Mouse (Mus musculus): ENCODE data around the gene Aar2. TPM values are rescaled to one million over a fixed set of nuclear protein-coding genes. Genes with fewer than 3 reads are reported as not detected.
A peak's percentile ranks its signal among the peaks of the same experiment; 100 is the strongest.

Gene Aar2
- total RNA-seq, 1 experiment from 2014 or later: 10.6 TPM

DNA sequence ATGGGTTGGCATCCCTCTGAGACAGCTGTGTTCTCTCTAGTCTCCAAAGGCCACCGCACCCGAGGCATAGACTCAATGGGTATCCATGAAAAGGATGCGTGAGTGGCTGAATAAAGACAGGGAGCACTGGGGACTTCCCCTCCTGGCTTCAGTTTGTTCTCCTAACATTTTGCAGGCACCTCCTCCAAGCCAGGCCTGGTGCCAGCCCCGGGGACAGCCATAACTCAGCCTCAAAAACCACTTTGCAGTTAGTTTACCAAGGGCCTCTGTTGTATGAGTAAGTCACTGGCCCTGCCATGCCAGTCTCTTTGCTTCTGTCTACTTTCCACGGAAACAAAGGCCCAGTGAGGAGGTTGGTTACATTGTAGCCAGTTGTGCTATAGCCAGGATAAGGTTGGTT is 58.6 kb downstream of the Aar2 start:
- ATAC-seq (replicated peaks in 1 of 2; ENCODE audit: insufficient read depth in 1 of 2, low FRiP score in 2 of 2, low TSS enrichment in 1 of 2, low read depth in 1 of 2, poor library complexity in 2 of 2, severe bottlenecking in 2 of 2): no peak

DNA sequence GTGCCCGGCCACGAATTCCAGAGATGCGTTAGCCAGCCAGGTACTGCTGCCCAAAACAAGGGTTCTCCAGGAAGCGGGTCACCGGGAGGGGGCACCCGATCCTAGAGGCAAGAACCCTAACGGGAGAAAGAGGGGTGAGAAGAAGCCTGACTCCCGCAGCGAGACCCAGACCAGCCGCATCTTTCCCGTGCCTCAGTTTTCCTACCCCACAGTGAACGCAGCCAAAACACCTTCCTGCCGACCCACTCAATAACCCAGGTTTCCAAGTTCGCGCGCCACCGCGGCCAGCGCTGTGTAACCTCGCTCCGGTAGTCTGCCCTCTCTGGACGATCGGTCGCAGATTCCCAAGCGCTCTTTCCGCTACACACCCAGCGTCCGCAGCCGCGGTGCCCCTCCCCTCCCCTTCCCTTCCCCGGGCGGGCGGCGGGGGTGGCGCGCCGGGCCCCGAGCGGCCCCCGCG is 65.7 kb downstream of the Aar2 start:
- no peak for ATAC-seq (replicated peaks in 1 of 2; ENCODE audit: insufficient read depth in 1 of 2, low FRiP score in 2 of 2, low TSS enrichment in 1 of 2, low read depth in 1 of 2, poor library complexity in 2 of 2, severe bottlenecking in 2 of 2)

GRCm38 (mm10) chr2:156613541-156614257 is 66.3 kb downstream of the Aar2 start, which contains the start of gene Dlgap4:
Gene Dlgap4, plus strand, starts transcription at chr2:156613705.
- peak in 1 of 2 experiments; percentile 8; a peak in 1 of 4 replicates for ATAC-seq (replicated peaks in 1 of 2; ENCODE audit: insufficient read depth in 1 of 2, low FRiP score in 2 of 2, low TSS enrichment in 1 of 2, low read depth in 1 of 2, poor library complexity in 2 of 2, severe bottlenecking in 2 of 2)

DNA sequence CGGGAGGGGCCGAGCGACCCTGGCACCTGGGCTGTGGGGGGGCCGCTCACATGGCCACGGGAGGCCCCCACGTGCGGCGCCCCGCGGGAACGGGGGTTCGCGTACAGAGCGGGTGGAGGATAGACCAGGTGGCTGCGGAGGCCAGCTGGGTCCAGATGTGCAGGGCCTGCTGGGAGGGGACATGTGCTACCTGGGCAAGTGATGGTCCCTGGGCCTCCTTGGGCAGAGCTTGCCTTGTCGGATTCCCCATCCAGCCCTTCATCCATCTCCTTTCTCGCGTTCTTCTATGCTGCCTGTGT is 66.8 kb downstream of the Aar2 start:
- no peak for ATAC-seq (replicated peaks in 1 of 2; ENCODE audit: insufficient read depth in 1 of 2, low FRiP score in 2 of 2, low TSS enrichment in 1 of 2, low read depth in 1 of 2, poor library complexity in 2 of 2, severe bottlenecking in 2 of 2)

DNA sequence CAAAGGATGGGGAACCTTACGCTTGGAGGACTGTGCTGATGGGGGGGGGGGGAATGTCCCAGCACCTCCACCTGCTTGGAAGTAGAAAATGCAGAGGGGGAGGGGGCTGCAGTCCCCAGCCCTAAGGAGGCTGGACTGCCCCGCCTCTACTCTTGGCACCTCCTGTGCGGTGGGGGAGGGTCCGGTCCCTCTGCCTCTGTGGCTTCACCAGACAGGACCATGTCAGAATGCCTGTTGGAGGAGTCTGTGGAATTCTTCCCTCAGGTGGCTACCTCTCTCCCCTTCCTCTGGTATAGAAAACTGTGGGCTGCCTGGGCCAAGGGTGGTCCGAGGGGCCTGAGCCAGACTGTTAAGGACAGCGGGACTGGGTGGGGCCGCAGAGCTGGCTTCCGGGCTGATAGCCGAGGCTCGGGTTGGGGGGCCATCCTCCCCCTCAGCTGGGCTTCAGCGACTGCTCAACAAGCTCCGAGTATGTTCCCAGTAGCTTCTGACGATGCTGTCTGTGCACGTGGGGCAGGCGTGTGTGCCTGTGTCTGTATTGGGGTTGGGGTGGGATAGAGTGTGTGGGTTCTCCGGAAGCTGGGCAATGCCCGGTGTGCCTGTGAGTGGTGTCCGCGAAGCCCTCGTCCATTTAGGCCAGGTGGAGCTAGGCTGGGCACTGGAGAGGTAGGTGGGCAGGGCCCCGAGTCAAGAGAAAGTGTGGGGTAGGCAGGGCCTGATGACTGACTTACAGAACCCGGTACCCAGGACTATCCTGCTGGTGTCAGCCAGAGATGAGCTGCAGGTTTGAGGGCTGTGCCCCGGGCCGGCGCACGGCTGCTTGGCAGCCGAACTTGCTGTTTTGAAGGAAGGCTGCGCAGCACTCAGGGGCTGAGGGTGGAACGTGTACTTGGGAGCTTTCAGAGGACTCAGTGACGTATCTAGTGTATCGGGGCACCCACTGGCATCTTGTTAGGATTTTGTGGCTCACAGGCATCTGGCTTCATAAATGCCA is 67.6 kb downstream of the Aar2 start:
- no peak for ATAC-seq (replicated peaks in 1 of 2; ENCODE audit: insufficient read depth in 1 of 2, low FRiP score in 2 of 2, low TSS enrichment in 1 of 2, low read depth in 1 of 2, poor library complexity in 2 of 2, severe bottlenecking in 2 of 2)

DNA sequence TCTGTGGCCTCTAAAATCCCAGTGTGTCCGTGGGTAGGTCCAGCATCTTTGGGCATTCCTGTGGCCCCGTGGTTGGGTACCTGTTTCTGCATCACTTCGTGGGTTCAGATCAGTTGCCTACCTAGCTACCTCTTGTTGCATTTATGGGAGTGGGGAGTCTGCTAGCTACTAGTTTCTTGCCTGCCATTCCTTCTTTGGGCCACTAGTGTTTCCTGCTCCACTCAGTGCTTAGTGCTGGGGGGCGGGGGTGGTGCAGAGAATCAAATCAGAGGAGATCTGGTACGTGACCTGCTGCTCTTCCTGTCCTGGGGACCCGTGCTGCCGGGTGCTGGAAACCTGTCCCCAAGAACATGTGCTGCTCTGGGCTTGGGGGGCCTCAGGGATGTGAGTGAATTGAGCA is 69.1 kb downstream of the Aar2 start:
- no peak for ATAC-seq (replicated peaks in 1 of 2; ENCODE audit: insufficient read depth in 1 of 2, low FRiP score in 2 of 2, low TSS enrichment in 1 of 2, low read depth in 1 of 2, poor library complexity in 2 of 2, severe bottlenecking in 2 of 2)

DNA sequence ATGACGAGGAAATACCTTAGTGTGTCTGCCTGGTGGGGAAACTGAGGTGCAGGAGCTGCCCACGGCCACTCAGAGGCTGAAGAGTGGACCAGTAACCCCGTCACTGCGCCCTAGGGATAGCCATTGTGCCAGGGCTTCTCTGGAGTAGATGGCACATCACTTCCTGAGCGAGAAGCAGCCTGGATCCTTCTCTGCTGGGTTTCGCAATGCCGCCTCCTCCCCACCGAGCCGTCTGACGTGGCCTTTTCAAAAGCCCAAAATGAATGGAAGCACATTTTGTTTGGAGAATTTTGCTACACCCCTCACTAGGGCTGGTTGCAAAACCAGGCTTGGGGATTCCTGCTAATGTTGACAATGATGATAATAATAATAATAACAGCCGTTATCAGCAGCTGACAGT is 70.2 kb downstream of the Aar2 start:
- ATAC-seq (replicated peaks in 1 of 2; ENCODE audit: insufficient read depth in 1 of 2, low FRiP score in 2 of 2, low TSS enrichment in 1 of 2, low read depth in 1 of 2, poor library complexity in 2 of 2, severe bottlenecking in 2 of 2): no peak

Other genes starting within 250 kb of the Aar2 start
- 3.8 and 10.5 TPM in 2 replicates for gene Cnbd2, start 235.3 kb upstream of the Aar2 start, total RNA-seq (2017)
- 20.2 and 27.3 TPM in 2 replicates for gene Scand1, start 234.9 kb upstream of the Aar2 start, total RNA-seq (2017)
- gene Epb41l1, start 126.7 kb upstream of the Aar2 start, total RNA-seq (2017): 2.3 and 5.4 TPM in 2 replicates
- 14.3 and 23.2 TPM in 2 replicates for gene Dlgap4, start 66.1 kb downstream of the Aar2 start, total RNA-seq (2017)
- 0.89 TPM in 1 of 2 replicates, not detected in the other for gene Myl9, start 227.8 kb downstream of the Aar2 start, total RNA-seq (2017)

Measured in hematopoietic stem cell, adult 5-6 weeks (primary cell).